Mouse (Mus musculus): Measurements from ENCODE around the gene Polr2h.

- TF ChIP-seq CTCF (IDR thresholded peaks at IDR 0.05; ENCODE audit: control insufficient read depth, insufficient read depth, insufficient replicate concordance, low read depth, low read length): no peak
- TF ChIP-seq POLR2A (IDR thresholded peaks at IDR 0.05; ENCODE audit: control insufficient read depth, low read depth, low read length): no peak
These were observed 18.2 kb upstream of the Polr2h start for GRCm38 (mm10) chr16:20699266-20699665.

Measured in testis, adult 2 months (tissue).